Mouse (Mus musculus) urinary bladder, postnatal 25 days (tissue): ENCODE results near the gene Gm1673.
"Not testable (repeated sequence)": the region's sequence is repeated elsewhere in the genome, so short reads cannot be mapped to it uniquely, and the experiment has no call there.

Experiments
- DNase-seq: peaks from one replicate; pipeline ENCODE4 v3.0.0; 2022; ENCODE audit warnings: low spot score

Gene Gm1673

DNA sequence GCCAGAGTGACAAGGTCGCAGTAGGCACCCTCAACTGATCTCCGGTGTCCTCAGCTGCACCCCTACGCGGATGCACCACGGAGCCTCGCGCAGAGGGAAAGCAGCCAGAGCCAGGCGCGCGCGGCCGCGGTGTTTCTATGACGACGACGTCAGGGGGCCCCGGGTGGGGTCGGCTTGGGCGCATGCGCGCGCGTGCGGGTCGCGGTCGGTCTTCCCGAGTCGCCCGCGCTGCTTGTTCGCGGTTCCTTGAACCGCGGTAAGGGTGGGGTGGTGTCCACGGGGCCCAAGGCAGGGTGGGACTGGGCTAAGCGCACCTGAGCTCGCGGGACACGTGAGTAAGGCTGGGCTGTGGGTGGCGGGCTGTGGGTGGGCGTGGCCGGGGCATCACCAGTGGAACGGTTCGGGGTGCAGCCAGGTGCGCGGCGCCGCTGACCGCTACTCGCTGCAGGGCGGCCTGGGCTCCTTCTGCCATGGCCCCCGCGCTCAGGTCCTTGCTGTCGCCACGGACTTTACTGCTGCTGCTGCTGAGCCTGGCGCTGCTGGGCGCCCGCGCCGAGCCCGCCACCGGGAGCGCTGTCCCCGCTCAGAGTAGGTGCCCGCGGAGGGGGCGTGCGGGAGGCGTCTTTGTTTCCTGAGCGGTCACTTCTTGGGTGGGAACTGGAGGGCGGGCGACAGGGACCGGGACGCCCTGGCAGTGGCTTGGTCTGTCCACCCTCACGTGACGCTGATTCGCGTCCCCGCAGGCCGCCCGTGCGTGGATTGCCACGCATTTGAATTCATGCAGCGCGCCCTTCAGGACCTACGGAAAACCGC lies at the start of gene Gm1673:
Gene Gm1673, plus strand, starts transcription at position 125 of the 813 bp plus-strand sequence.
- DNase-seq = peak; percentile 67

DNA sequence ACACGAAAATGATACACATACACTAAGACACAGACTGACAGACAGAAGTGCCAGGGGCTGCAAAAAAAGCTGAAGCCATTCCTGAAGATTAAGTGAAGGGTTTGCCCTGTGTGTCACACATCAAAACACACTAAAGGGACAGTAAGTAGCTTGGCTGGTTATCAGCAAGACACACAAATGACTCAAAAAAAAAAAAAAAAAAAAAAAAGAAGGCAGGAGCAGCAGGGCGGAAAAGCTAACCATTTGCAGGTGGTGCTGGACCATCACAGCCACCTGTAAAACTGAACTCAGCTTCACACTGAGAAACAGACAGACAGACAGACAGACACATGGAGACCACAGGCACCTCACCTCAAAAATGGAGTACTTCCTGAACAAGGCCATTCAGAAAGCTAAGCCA lies 49.2 kb upstream of the Gm1673 start:
- no peak for DNase-seq

DNA sequence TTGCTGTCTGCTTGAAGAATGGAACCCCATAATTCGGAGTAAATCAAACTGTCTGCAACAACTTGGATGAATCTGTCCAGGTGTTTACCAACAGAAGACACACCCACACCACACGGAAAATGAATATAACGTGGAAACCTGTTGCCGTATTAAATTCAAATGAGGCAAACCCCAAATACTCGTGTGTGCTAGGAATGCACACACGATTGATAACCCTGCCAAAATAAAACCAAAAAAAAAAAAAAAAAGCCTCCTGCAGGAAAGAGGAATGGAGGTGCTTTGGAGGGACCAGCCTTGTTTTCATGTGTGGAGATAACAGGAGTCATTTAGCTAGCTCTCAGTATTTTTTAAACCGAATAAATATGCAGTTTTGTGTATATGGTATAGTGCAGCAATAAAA lies 48.4 kb upstream of the Gm1673 start:
- DNase-seq = no peak

DNA sequence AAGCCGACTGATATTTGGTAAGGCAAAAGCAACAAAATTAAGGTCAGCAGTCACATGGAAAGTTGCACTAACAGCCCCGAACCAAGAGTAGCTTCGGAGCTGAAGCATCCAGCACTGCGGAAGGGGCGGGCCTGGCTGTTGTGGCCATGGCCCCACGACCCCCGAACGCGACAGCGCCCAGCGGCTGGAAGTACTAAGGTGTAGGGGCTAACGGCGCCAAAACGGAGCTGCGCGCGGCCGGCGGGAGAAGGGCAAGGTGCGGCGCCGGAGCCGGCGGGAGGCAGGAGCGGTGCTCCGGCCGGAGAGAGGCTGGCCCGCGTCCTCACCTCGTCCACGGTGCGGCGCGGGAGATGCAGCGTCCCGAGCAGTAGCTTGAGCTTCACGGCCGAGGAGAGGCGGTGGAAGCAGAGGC lies 47.5 kb upstream of the Gm1673 start:
- no peak for DNase-seq

DNA sequence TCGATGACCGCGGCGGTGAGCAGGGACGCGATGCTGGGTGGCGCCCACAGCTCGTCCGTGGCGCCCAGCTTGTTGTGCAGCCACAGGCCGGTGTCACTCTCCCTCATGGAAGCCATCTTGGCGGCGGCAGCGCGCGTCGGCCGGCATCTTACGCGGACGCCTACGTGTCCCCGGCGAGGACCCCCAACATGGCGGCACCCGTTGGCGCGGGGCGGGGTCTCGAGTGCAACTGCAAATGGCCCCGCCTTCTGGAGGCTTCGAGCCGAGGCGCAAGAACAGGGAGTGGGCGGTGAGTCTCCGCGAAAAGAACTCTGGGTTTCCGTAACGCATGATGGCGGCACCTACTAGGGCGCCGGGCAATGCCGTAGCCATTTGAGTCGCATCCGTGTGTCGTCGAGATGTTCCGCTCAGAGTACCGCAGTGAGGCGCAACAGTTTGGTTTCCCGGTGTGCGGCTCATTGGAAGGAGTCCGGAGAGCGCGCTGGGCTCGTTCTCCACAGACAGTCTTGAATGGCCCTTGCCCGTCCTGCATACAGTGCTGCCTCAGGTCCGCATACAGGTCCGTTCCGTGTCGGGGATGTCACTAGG lies 47.0 kb upstream of the Gm1673 start, which contains the start of gene Nelfa:
Gene Nelfa, minus strand, starts transcription at position 294 of the 588 bp plus-strand sequence.
- DNase-seq = peak; percentile 96

DNA sequence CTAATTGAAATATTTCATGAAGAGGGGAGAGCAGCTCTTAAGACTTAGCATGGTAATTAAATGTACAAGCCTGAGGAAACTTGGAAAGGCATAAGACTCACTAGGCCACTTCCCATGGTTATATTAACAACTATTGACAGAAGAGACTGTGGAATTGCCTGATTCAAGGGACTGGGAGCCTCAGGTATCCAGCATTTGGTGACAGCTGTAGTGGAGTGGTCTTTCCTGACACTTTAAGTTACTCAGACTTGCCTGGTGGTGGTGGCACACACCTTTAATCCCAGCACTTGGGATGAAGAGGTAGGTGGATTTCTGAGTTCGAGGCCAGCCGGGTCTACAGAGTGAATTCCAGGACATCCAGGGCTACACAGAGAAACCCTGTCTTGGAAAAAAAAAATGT lies 46.0 kb upstream of the Gm1673 start:
- DNase-seq = no peak

DNA sequence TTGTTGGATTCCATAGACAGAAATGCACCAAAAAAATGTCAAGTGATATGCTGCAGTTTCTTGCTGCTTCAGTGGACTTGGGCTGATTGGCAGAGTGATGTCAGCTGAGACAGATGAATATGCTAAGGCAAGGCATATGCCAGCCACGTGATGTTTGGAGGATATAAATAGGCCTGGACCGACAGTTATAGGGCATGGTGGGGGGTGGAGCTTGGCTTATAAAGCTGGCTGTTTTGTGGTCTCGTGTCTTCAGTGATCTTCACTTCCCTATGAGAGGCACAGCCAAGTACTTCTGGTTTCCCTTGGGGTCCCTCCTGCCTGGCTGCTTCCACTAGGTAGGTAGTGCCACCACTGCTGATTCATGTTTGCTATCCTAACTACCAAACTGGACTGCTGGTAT lies 44.8 kb upstream of the Gm1673 start:
- no peak for DNase-seq

DNA sequence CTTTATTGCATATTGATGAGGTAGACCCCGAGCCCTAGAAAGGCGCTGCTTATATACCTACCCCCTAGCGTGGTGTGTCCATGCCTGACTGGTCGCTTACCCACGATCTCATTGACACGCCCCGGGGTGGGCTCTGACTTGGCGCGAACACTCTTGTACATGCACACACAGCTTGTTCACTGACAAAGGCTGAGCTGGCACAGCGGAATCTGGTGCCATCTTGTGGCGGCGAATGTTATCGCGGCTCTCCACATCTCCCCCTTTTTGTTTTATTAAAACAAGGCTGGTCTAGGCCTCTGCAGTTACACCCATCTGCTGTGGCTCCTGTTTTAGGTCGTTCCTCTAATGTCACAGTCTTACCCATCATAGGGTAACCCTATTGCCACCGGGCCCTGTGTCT lies 36.2 kb upstream of the Gm1673 start:
- DNase-seq = not testable (repeated sequence)

DNA sequence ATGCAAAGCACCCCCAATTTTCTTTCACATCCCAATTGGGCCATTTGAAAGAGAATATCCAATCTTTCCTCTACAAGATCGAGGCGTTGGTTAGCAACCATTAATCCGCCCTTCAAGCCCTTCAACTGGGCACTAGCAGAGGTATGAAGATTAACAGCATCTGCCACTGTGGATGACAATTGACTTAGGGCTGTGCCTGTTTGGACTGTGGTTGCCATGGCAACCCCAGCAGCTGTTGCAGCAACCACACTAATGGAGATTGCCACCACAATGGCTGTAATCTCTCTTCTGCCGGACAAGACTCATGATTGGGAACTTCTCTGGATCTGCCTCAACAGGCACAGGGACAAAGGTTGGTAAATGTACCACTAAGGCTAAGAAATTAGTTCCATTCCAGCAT lies 34.9 kb upstream of the Gm1673 start:
- DNase-seq = no peak

DNA sequence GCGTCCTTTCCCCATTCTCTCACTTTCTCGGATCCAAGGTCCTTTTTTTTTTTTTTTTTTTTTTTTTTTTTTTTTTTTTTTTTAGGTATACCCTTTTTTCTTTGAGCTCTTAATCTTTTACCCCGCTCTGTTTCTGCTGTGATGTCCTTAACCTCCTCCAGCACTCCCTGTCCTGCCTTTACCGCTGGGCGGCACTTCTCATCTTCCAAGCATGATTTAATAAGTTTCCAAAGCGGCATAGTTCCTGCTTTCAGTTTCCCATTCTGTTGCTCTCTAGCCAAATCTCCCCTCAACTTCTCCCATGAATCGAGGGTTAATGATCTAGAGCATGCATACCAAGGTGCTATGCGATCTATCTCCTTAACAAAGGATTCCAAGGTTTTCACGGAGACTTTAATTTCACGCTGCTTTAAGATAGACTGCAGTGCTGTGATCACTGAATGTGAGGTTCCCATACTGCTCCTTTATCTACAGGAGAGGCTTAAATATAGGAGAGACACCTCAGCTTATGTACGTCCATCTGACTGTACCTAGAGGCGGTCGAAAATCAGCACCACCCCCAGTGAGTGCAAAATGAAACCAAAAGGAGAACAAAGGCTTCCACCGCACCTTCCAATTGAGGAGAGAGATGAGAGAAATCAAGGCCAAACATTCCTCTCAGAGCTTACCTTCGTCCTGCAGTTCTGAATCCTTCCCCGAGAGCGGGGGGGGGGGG lies 29.6 kb upstream of the Gm1673 start:
- no peak for DNase-seq

DNA sequence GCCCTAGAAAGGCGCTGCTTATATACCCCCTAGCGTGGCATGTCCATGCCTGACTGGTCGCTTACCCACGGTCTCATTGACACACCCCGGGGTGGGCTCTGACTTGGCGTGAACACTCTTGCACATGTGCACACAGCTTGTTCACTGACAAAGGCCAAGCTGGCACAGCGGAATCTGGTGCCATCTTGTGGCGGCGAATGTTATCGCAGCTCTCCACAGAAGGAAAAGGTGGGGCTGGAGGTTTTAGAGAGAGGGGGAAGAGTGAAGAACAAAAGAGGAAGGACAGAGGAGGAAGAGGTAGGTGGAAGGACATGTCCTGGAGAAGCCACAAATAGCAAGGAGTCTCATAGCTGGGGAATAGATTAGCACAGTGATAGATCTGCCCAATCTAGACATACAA lies 28.9 kb upstream of the Gm1673 start:
- peak; percentile 57 for DNase-seq

DNA sequence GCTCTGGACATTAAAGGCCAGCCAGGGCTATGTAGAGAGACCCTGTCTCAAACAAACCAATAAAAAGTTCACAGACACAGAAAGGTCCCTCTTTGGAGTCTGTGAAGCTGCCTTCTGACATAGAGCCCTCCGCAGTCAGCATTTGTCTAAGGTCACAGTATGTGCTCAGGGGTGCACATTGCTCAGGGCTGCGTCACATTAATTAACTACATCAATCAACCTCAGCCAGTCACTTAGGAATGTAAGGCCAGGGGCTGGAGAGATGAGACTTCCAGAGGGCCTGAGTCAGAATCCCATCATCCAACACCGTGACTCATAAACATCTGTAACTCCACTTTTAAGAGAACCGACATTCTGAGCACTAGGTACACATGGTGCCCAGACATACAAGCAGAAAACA lies 27.4 kb upstream of the Gm1673 start:
- no peak for DNase-seq

DNA sequence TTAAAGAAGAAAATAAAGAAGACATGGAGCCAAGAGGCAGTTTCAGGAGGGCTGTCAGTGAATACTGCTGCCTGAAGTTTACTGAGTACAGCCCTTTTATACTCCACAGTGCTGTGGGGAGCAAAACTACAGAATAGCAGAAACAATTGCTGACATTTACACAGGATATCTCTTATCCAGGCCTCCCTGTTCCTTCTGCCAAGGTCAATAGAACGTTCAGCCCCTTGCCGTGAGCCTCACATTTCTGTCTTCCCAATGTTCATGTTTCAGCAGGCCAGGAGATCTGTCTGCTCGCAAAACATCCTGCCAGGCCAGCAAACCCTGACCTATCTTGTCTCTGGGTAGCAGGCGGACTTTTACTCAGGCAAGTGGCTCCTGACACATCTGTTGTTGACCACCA lies 23.9 kb upstream of the Gm1673 start:
- DNase-seq = no peak

DNA sequence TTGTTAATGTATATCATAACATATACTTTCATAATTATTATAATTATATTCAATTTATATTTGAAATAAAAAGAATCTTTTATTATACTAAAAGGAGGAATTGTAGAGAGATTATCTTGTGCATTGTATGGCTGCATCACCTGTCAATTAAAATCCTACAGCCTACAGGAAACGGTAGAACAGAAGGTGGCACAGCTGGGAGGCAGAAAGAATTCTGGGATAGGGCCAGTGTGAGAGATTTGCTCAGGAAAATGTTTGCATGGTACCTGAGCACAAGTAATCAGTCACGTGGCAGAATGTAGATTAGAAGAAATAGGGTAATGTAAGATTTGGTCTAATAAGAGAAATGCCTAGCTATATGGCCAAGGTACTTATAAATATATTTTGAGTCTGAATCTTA lies 8.5 kb upstream of the Gm1673 start:
- DNase-seq = no peak

DNA sequence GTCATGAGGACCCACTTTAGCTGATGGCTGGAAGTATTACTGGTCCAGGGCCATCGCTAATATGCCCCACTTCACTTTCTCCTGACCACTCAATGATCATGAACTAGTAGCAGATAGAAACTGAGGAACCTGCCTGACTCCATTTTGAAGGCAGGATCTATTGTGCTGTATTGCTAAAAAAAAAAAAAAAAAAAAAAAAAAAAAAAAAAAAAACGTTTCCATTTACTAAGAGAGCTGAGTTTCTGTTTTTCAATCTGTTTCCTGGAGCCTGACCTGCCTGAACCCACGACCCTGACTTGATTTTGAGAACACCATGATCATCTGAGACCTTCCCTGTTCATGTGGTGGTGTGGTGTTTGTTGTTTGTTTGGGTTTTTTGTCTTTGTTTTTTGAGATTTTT lies 7.0 kb upstream of the Gm1673 start:
- no peak for DNase-seq

DNA sequence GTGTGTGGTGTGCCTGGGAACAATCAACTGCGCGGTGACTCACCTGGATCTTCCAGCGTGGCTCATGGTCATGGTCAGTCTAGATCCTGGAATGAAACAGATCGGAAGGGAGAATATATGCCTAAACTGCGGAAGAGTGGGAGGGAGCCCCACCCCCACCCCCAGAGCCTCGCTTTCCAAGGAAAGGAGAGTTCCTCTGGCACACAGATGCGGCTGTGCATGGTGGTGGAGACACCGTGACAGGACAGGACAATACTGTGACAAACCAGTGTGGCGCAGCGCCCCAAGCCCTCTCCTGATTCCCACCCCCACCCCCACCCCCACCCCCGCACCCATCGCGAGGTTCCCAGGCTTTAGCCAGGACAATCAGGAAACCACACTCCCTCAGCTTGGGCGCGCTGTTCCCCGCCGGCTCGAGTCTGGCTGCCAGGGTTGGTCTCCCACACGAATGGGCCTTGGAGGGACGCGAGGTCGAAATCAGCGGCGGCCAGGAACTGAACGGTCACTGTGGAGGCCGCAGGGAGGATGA lies 438 bp upstream of the Gm1673 start:
- no peak for DNase-seq

DNA sequence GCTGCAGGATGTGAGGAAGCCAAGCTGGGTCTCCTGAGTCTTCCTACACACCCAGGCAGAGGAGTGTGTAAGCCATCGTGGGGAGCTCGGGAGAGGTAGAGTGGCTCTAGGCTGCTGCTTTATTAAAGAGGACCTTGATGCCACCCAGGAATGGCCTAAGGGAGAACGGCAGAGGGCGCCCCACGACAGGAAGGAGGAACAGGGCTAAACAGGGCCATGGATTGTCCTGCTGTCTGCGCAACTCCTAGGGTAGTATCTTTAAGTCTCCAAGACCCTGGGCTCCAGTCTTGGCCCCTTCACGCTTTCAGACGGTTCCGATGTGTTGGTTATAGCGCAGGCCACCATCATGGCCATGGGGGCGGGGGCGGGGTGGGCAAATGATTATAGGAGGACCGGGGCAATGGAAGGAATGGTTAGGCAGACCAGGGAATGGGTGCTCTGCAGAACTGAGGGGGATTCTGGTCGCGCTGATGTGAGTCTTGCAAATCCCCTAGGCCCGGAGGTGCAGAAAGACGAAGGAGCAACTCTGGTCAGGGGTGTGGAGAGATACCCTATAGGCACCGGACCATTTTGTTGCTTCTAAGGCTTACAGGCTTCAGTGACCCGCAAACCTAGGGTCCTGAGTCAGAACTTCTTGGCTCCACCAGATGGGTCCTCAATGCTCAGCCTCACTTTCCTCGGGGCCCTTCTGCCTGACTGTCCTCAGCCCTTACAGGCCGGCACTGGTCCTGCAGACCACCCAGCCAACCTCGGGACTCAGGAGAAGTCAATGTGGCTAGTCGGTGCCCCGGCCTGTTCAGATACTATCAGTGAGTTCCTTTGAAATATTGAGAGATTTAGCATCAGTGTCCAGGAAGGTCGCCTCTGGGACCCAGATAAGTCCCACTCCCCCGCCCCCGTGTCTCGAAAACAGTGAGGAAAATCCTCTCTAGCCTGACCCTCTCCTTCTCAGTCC lies 11.7 kb downstream of the Gm1673 start:
- DNase-seq = no peak

DNA sequence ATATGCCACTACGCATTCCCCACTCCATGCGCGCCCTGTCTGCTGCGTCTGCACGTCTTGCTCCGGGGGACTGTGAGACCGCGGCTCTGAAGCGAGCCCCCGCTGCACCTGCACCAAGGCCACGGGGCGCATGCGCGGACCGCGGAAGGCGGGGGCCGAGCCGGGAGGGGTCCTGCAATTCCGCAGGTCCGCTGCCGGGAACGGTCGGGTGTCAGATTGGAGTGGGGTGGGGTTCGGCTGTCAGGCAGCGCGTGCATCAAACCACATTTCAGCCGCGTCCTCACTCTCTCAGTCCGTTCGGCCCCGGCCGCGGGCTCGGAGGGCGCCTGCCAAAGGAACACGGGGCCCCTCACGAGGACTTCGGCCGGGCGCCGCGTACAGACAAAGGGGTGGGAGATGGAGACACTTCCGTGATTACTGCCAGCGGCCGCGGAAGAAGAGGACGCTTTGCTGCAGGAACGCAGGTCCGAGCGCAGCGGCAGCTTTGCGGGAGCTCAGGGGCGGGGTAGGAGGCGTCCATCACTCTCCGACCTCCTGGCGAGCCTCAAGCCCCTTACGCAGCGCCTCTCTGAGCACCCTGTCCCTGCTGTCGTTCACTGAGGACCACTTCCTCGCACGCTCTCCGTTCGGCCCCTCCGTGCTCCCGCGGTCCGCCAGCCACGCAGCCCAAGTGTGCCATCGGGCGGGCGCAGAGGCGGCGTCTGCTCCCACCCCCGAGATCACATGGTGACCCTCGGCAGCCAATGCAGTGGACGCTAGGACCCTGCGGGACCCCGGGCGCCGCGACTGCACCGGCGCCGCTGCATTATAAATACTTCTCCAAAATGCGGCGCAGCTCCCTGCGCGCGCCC lies 12.8 kb downstream of the Gm1673 start, which contains the start of gene Nat8l:
Gene Nat8l, plus strand, starts transcription at position 142 of the 851 bp plus-strand sequence.
- no peak for DNase-seq

DNA sequence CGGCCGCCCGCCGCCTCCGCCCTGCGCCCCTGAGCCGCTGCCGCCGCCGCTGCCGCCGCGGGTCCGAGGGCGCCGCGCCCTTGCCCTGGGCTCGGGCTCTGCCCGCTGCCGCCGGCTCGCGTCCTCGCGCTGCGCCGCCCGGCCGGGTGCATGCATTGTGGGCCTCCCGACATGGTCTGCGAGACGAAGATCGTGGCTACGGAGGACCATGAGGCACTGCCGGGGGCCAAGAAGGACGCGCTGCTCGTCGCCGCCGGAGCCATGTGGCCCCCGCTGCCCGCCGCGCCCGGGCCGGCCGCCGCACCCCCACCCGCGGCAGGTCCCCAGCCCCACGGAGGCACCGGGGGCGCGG lies 13.4 kb downstream of the Gm1673 start:
- DNase-seq = no peak

DNA sequence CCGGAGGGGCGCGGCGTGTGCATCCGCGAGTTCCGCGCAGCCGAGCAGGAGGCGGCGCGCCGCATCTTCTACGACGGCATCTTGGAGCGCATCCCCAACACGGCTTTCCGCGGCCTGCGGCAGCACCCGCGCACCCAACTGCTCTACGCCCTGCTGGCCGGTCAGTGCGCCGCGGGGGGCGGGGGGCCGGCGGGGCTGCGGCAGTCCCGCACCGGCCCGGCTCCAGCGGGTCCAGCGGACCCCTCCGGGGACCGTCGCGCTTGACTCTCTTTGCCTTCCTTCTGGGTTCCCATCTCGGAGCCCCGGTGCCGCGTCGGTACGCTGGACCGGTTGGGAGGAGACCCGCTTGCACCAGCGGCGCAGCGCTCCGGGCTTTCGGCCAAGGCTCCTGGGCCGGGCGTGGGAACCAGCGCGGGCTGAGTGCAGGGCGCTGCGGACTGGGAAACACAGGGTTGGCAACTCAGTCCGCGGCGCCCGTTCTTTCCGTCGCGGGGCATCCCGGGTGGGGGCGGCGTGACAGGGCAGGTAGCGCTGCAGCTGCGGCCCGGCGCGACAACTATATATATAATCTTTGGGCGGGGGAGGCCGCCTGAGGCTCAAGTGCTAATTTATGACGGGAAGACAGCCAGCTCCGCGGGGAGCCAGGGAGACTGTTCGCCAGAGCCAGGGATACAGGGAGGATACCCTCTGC lies 14.0 kb downstream of the Gm1673 start:
- peak; percentile 31 for DNase-seq
